Mouse (Mus musculus) small intestine, adult 2 months (tissue): ENCODE measurements around the gene Acbd4.

Experiments
- CTCF ChIP-seq: fragments of 200-500 bp; IDR thresholded peaks from 2 replicates; pipeline ENCODE4 v1.5.1; 2012; ENCODE audit warnings: low read depth, mild to moderate bottlenecking, control low read depth, inconsistent platforms, low read length, moderate library complexity, mixed read lengths; ENCODE audit not compliant: insufficient replicate concordance, insufficient read length; ENCODE audit errors: extremely low read depth
- POLR2A ChIP-seq: fragments of 200-500 bp; IDR thresholded peaks from 2 replicates; pipeline ENCODE4 v1.6.1; 2012; ENCODE audit warnings: low read depth, mild to moderate bottlenecking, control low read depth, inconsistent platforms, low read length, moderate library complexity

DNA sequence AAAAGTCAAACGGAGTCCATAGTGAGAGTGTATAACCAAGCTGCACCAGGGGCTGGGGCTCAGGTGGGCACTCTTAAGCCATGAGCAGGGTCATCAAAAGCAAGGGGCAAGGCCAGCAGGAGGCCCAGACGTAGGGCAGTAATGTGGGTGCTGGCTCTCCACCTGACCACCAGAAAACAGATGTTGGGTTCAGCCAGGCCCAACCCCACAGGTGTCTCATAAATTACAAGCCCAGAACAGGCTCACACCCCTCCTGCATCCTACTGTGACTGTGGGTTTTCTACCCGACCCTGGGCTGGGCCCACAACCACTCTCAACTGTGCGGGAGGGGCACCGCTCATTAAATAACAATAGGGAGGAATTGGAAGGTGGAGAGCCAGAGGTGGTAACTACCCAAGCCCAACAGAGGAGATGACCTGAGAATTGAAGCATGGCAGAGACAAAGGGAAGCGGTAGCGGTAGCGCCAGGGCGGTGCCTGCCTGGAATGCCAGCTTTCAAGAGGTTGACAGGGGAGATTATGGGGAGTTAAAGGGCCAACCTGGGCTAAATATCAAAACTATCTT is 6.3 kb upstream of the Acbd4 start:
- TF ChIP-seq POLR2A = no peak
- no peak for TF ChIP-seq CTCF
